ENCODE assay signal across 18 mouse cellular contexts in the genomic region with DNA sequence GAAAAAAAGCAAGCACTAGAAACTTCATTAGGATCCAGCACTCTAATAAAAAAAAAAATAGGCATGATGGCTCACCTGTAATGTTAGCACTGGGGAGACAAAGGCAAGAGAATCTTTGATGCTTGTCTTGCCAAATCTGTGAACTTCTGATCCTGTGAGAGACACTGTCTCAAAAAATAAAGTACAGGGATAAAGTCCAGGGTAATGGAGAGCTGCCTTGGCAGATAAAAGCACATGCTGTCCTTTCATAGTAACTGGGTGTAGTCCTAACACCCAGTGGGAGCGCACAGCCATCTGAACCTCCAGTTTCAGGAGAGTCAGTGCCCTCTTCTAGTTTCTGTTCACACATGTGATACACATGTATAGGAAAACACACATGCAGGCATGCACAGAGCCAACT. TPM values are rescaled to one million over a fixed set of nuclear protein-coding genes. Genes with fewer than 3 reads are reported as not detected.
DNase-seq lines count a peak whose midpoint lies in the region; ATAC-seq and TF ChIP-seq lines count a peak whose summit lies in the region.
"Had no signal": no experiment of that assay in that cellular context is flagged by ENCODE, and none has a peak within 500 bp of the region (broad histone marks: within the 10 kb centered on the region; RNA-seq: fewer than 3 reads in every experiment).

No protein-coding gene starts in this region.

- H3K27ac ChIP-seq in kidney, adult 2 months (ENCODE audit: insufficient read depth, low read depth, low read length): no peak overlapping the region
- H3K27ac ChIP-seq in kidney, embryonic 16.5 days (ENCODE audit: low read length): no peak overlapping the region
- peak overlapping the region; percentile 65; the same call in 1 of the 2 replicates for H3K27ac ChIP-seq in liver, adult 2 months (replicated peaks; ENCODE audit: insufficient read depth, low read depth, low read length)
- peak overlapping the region; percentile 22; the same call in 1 of the 2 replicates for H3K27ac ChIP-seq in small intestine, adult 2 months (ENCODE audit: insufficient read depth, low read depth, low read length)
- H3K27ac ChIP-seq: embryonic facial prominence, embryonic 10.5 days; embryonic facial prominence, embryonic 12.5 days; forebrain, embryonic 13.5 days; forebrain, embryonic 15.5 days had no signal

- peaks cover 8% of the 10 kb centered on the region for H3K4me1 ChIP-seq in kidney, adult 2 months (ENCODE audit: control insufficient read depth, insufficient read depth, low read length)
- H3K4me1 ChIP-seq in kidney, embryonic 16.5 days (ENCODE audit: insufficient read depth, low read length): no peaks in the 10 kb centered on the region
- peaks cover 12% of the 10 kb centered on the region for H3K4me1 ChIP-seq in liver, adult 2 months (ENCODE audit: control insufficient read depth, insufficient read depth, low read length)
- H3K4me1 ChIP-seq in small intestine, adult 2 months (ENCODE audit: control insufficient read depth, insufficient read depth, insufficient read length, low read length): peaks cover 9% of the 10 kb centered on the region; the same call in 1 of the 2 replicates
- H3K4me1 ChIP-seq: embryonic facial prominence, embryonic 10.5 days; embryonic facial prominence, embryonic 12.5 days had no signal

- no peak for TF ChIP-seq POLR2A in kidney, adult 2 months (IDR thresholded peaks at IDR 0.05; ENCODE audit: low read depth, low read length)
- no peak for TF ChIP-seq POLR2A in liver, adult 2 months (IDR thresholded peaks at IDR 0.05; ENCODE audit: extremely low read depth, insufficient read depth, low read length)
- no peak for TF ChIP-seq POLR2A in small intestine, adult 2 months (IDR thresholded peaks at IDR 0.05; ENCODE audit: low read depth, low read length)

- no peak overlapping the region for H3K9ac ChIP-seq in kidney, embryonic 16.5 days (replicated peaks; ENCODE audit: low read length)
- H3K9ac ChIP-seq in liver, adult 2 months (ENCODE audit: low read depth, low read length): no peak overlapping the region
- H3K9ac ChIP-seq: embryonic facial prominence, embryonic 12.5 days; forebrain, embryonic 13.5 days; forebrain, embryonic 15.5 days had no signal

- no peaks in the 10 kb centered on the region for H3K9me3 ChIP-seq in kidney, embryonic 16.5 days (ENCODE audit: low read length)
- H3K9me3 ChIP-seq: embryonic facial prominence, embryonic 10.5 days; embryonic facial prominence, embryonic 12.5 days; forebrain, embryonic 13.5 days; forebrain, embryonic 15.5 days had no signal

- no peak overlapping the region for H3K4me2 ChIP-seq in kidney, embryonic 16.5 days (replicated peaks; ENCODE audit: low read depth, low read length)
- H3K4me2 ChIP-seq: embryonic facial prominence, embryonic 12.5 days; forebrain, embryonic 13.5 days; forebrain, embryonic 15.5 days had no signal

- peak; percentile 44 for DNase-seq in kidney, adult 2 months
- DNase-seq in liver, adult 2 months (ENCODE audit: extremely low read depth, low read depth, low spot score): peak; percentile 94
- no peak for DNase-seq in liver
- no peak for DNase-seq in adrenal gland, postnatal 4 days (ENCODE audit: low spot score in 2 of 2)
- DNase-seq: adrenal gland, adult 2 months; adrenal gland, postnatal 10 days; adrenal gland, postnatal 25 days; cerebellum, adult 11-12 months; cerebellum, adult 2 months; cerebellum, adult 9-10 months; cerebellum, postnatal 10 days; cerebellum, postnatal 25 days had no signal

- no peak for TF ChIP-seq CTCF in kidney, adult 2 months (conservative IDR thresholded peaks at IDR 0.05; ENCODE audit: insufficient read depth, insufficient read length, low read depth, low read length)
- TF ChIP-seq CTCF in liver, adult 2 months (IDR thresholded peaks at IDR 0.05; ENCODE audit: low read depth, low read length): no peak
- no peak for TF ChIP-seq CTCF in small intestine, adult 2 months (IDR thresholded peaks at IDR 0.05; ENCODE audit: extremely low read depth, insufficient read length, insufficient replicate concordance, low read depth, low read length)

- 56% methylated on average over 1 of the region's 1 CpGs for WGBS in kidney, adult 2 months
- 83% methylated on average over 1 of the region's 1 CpGs for WGBS in kidney, embryonic 16.5 days
- WGBS in liver, adult 2 months: 13% methylated on average over 1 of the region's 1 CpGs
- 49% methylated on average over 1 of the region's 1 CpGs for WGBS in small intestine, adult 2 months

- H3K4me3 ChIP-seq in kidney, adult 2 months (ENCODE audit: insufficient read depth, low read depth, low read length): no peak overlapping the region
- no peak overlapping the region for H3K4me3 ChIP-seq in kidney, embryonic 16.5 days (ENCODE audit: low read length)
- no peak overlapping the region for H3K4me3 ChIP-seq in liver, adult 2 months (ENCODE audit: insufficient read depth, low read depth, low read length)
- H3K4me3 ChIP-seq in small intestine, adult 2 months (ENCODE audit: low read depth, low read length): no peak overlapping the region
- H3K4me3 ChIP-seq: embryonic facial prominence, embryonic 10.5 days; embryonic facial prominence, embryonic 12.5 days; forebrain, embryonic 13.5 days; forebrain, embryonic 15.5 days had no signal

- no peaks in the 10 kb centered on the region for H3K79me2 ChIP-seq in liver, adult 2 months (ENCODE audit: control insufficient read depth, insufficient read depth, low read length)

- no peaks in the 10 kb centered on the region for H3K36me3 ChIP-seq in kidney, adult 2 months (ENCODE audit: control insufficient read depth, insufficient read depth, low read length)
- no peaks in the 10 kb centered on the region for H3K36me3 ChIP-seq in kidney, embryonic 16.5 days (ENCODE audit: insufficient read depth, low read length)
- no peaks in the 10 kb centered on the region for H3K36me3 ChIP-seq in liver, adult 2 months (ENCODE audit: control insufficient read depth, insufficient read depth, low read length)
- no peaks in the 10 kb centered on the region for H3K36me3 ChIP-seq in small intestine, adult 2 months (ENCODE audit: control insufficient read depth, insufficient read depth, low read length)
- H3K36me3 ChIP-seq: embryonic facial prominence, embryonic 10.5 days; embryonic facial prominence, embryonic 12.5 days; forebrain, embryonic 15.5 days had no signal

- no peak for ATAC-seq in kidney, embryonic 16.5 days (ENCODE audit: low FRiP score, low TSS enrichment)
- ATAC-seq: forebrain, embryonic 13.5 days; forebrain, embryonic 15.5 days had no signal

- H3K27me3 ChIP-seq in kidney, adult 2 months (replicated peaks; ENCODE audit: control insufficient read depth, insufficient read depth, low read length): no peaks in the 10 kb centered on the region
- no peaks in the 10 kb centered on the region for H3K27me3 ChIP-seq in kidney, embryonic 16.5 days (ENCODE audit: insufficient read depth, low read length)
- H3K27me3 ChIP-seq in liver, adult 2 months (ENCODE audit: control insufficient read depth, insufficient read depth, low read length): no peaks in the 10 kb centered on the region
- H3K27me3 ChIP-seq in small intestine, adult 2 months (ENCODE audit: control insufficient read depth, insufficient read depth, low read length): no peaks in the 10 kb centered on the region
- H3K27me3 ChIP-seq: embryonic facial prominence, embryonic 12.5 days; forebrain, embryonic 15.5 days had no signal

RNA-seq across cellular contexts. Expression of gene Tmem41b, which starts 4.6 kb away (rescaled TPM):
- polyA plus RNA-seq in kidney, adult 2 months (2012; rRNA removed): 26.2 and 27.1 TPM in 2 replicates
- polyA plus RNA-seq in kidney, embryonic 16.5 days (2015; fragmentation: Nextera tagmentation; extraction: Ambion mirVana): 65.8 and 68.6 TPM in 2 replicates
- 42.9 and 43.1 TPM in 2 replicates for total RNA-seq in liver, adult 2 months (2014; rRNA removed)
- polyA plus RNA-seq in liver, adult 2 months (2012; rRNA removed): 21.1 and 21.6 TPM in 2 replicates
- polyA plus RNA-seq in small intestine, adult 2 months (2012; rRNA removed): 19.8 and 39.7 TPM in 2 replicates
- 10 to 100 TPM; 43.4 to 49.2 TPM for total RNA-seq in adrenal gland, postnatal 4 days (2021)

RNA-seq across cellular contexts. Expression of gene Ipo7, which starts 26.8 kb away (rescaled TPM):
- 17.9 and 22.3 TPM in 2 replicates for polyA plus RNA-seq in kidney, adult 2 months (2012; rRNA removed)
- 58.0 and 59.5 TPM in 2 replicates for polyA plus RNA-seq in kidney, embryonic 16.5 days (2015; fragmentation: Nextera tagmentation; extraction: Ambion mirVana)
- 59.8 and 65.7 TPM in 2 replicates for total RNA-seq in liver, adult 2 months (2014; rRNA removed)
- 12.8 and 14.8 TPM in 2 replicates for polyA plus RNA-seq in liver, adult 2 months (2012; rRNA removed)
- 3.1 and 11.0 TPM in 2 replicates for polyA plus RNA-seq in small intestine, adult 2 months (2012; rRNA removed)
- 10 to 100 TPM; 70.4 to 73.8 TPM for total RNA-seq in adrenal gland, postnatal 4 days (2021)

RNA-seq across cellular contexts. Expression of gene Dennd5a, which starts 31.0 kb away (rescaled TPM):
- polyA plus RNA-seq in kidney, adult 2 months (2012; rRNA removed): 66.6 and 67.6 TPM in 2 replicates
- polyA plus RNA-seq in kidney, embryonic 16.5 days (2015; fragmentation: Nextera tagmentation; extraction: Ambion mirVana): 30.9 and 31.3 TPM in 2 replicates
- total RNA-seq in liver, adult 2 months (2014; rRNA removed): 25.5 and 26.2 TPM in 2 replicates
- 17.4 and 24.1 TPM in 2 replicates for polyA plus RNA-seq in liver, adult 2 months (2012; rRNA removed)
- polyA plus RNA-seq in small intestine, adult 2 months (2012; rRNA removed): 8.6 and 11.7 TPM in 2 replicates
- 100 to 1,000 TPM; 150 to 154 TPM for total RNA-seq in adrenal gland, postnatal 4 days (2021)

Comparison
In these comparisons a context has a peak if more than half of its experiments do, and no peak if none do; other contexts are left out.
1. DNase-seq: peak in kidney, adult 2 months (single experiment) and liver, adult 2 months (single experiment); none in liver (single experiment) and adrenal gland, postnatal 4 days (0 of 2).
2. H3K27ac ChIP-seq: peak in liver, adult 2 months (single experiment) and small intestine, adult 2 months (single experiment); none in kidney, adult 2 months (single experiment) and kidney, embryonic 16.5 days (single experiment).